Mouse (Mus musculus): ENCODE data around the gene Dlg2.

Gene Dlg2

DNA sequence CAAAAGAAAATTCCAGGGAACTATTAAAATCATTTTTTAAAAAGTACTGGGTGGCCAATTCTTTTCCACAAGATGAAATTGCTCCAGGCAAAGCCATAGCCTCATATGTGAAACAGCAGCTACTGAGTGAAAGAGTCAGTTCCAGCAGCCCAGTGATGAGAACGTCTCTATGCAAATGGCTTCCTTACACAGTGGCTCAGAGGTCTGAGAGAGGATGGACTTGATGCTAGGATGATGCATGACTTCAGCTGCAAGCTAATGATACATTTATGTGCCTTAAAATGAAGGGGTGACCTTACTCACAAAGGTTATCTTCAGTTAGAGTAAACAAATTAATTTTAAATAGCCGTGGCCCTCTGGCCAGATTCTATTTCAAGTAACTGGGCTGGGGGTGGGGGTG is 1420.5 kb downstream of the Dlg2 start:
- DNase-seq (ENCODE audit: low spot score in 2 of 2), result no peak

DNA sequence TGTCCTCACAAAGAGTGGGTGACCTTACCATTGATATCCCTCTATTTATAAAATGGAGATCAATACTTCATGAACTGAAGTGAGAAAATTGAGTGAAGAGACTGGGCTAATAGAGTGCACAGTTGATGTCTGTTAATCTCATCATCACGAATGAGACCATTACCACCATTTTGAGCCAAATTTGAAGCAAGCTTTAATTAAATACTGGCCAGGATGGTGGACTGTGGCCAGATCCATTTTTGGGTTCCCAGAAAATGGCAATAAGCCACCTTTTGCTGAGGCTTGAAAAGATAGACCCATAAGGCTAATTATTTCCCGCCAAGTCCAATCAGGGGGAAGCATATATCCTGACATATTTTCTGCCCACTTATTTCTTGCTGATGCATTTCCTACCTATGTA is 1421.0 kb downstream of the Dlg2 start:
- DNase-seq (ENCODE audit: low spot score in 2 of 2), result no peak

DNA sequence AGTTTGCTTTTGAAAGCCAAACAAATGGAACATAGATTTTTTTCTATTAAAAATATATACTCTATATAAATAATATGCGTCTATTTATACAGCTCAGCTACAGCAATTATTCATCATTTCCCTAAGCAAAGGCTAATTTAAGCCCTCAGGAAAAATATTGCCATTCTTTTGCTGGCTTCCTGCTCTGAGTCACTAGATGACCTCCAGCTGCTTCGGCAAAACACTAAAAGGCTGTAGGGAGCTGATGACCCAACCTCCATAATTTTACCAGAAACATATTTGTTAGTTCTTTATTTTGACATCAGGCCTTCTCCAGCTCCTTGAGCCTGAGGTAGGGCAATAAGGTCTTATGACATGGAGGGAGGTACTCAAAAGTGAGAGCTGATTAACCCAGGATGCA is 1426.0 kb downstream of the Dlg2 start:
- DNase-seq (ENCODE audit: low spot score in 2 of 2), result no peak

DNA sequence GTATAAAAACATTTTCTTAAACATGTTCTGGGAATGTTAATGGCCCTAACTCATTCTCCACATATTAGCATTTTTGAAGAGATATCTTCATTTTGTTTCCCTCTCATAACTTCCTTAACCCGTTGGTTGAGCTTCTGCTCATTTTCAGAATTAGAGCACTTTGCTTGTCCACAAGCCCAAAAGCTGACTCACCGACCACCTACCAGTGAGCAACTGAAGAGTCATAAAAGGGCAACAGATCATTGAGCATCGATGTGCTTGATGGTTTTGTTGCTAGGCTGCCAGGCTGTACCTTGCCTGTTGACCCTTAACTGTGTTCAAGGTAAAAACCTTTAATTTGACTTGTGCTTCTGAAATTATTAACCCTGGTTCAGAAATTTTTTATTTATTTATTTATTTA is 1440.3 kb downstream of the Dlg2 start:
- DNase-seq (ENCODE audit: low spot score in 2 of 2), result no peak

DNA sequence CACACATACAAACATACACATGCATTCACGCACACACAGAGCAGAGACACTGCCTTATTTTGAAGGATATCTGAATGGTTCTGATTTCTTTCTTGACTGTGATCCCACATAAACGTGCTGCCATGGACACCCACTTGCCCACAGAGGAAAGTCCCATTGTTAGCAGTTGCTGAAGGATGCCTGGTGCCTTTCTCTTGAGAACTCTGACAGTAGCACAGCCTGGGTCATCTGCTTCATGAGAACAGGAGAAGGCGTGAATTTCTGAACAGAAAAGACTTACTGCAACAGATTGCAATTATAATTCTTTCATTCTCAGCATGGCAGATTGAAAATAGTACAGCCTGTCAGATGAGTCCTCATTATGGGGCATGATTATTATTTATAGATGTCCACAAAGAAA is 1442.6 kb downstream of the Dlg2 start:
- DNase-seq (ENCODE audit: low spot score in 2 of 2), result no peak

DNA sequence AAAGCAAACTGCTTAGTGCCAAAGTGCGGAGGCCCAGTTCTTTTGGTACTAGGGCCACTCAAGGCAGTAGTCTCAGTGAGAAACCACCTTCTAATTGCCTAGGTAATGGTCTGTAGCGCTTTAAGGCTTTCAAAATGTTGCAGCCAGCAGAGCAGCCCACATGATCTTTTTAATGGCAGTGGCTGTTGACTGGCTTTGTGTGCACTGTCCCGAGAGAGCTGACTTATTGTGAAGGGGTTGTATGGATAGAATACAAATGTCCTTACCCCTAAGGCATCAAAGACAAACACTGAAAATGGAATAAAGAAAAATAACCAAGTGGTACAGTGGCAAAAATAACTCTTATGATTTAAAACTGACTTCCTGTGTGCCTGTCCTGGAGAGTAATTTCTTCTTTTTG is 1443.3 kb downstream of the Dlg2 start:
- no peak for DNase-seq (ENCODE audit: low spot score in 2 of 2)

DNA sequence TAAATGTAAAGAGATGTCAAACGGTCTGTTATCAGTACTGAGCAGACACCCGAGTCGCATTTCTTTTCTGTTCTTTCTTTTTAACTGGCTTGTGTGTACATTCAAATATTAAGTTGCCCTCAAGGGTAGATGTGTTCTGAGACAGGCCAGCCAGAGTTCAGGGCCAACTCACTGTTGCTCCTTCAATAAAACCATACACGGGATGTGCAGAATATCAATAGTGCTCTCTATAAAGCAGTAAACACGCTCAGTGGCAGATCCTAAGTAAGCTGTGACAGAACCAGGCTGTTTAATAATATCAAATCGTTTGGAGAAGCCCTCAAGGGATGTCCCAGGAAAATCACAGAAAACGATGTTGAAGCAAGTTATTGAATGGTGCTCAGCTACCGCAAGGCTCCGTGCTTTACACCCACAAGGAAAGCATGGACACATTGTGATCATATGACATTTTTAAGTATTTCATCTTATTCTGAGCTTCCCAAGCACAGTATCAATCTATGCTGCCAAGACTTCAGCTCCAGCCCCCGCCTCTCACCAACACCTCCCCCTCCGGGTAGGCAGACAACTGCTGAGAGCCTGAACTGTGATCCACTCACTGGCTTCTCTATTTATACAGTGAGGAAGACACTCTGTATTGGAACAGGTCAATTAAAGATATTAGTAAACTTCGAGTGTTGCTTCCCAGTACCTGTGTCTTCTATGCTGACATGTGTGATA is 1458.6 kb downstream of the Dlg2 start:
- DNase-seq (ENCODE audit: low spot score in 2 of 2), result peak; percentile 71 to 82

DNA sequence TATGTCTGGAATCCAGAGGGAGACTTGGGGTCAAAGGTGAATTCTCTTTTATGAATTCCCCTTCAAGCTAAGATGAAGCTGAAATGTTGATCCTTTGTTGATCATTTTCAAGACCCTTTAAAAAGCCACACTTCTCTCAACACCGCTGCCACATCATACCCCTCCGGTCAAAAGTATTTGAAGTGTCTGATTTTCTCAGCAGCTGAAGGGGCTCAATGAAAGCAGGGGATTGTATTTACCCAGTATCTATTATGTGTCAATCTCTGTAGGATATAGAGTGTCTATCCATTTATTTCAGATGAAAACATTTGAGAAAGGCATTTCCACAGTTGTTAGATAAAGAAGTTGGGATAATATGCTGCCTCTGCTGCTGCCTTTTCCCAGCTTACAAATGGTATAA is 1459.7 kb downstream of the Dlg2 start:
- DNase-seq (ENCODE audit: low spot score in 2 of 2), result no peak

DNA sequence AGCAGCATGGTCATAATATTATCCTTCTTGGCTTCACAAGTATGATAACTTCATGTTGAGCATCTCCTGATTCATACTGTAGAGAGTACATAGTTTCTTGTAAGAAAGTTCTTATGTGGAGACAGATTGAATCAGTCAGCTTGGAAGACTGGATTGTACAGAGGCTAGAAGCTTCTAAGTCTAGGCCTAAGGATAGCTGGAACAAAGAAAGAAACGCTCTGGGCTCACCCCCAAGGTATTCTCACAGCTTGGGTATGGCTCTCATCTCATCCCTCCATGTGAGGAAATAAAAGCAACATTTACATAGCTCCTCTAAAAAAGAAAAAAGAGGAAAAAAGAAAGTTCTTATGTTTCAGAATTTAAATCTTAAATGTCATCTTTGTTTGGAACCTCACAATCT is 1466.8 kb downstream of the Dlg2 start:
- DNase-seq (ENCODE audit: low spot score in 2 of 2), result no peak

DNA sequence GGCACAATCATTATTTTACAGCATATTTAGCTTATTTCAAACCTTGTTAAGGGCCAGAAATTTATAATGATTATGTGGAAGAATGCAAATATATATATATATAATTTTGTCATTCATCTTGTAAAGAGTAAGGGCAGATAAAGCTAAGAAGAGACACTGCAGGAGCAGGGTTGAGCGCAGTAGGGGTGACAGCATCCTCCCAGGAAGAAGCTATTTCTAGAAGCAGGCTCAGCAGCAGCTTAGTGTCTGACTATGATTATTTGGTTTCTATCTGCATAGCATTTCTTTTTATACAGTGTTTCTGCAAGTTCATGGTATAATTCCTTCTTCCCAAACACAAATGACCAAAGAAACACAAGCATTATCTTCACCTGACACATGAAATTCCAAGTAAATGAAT is 1479.1 kb downstream of the Dlg2 start:
- DNase-seq (ENCODE audit: low spot score in 2 of 2), result no peak

DNA sequence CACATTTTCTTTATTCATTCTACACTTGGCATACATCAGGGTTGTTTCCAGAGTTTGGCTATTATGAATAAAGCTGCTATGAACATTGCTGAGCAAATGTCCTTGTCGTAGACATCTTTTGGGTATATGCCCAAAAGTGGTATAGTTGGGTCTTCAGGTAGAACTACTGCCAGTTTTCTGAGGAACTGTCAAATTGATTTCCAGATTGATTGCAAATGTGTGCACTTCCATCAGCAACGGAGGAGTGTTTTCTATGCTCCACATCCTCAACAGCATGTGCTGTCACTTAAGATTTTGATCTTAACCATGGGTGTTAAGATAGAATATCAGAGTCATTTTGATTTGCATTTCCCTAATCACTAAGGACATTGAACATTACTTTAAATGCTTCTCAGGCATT is 1486.5 kb downstream of the Dlg2 start:
- no peak for DNase-seq (ENCODE audit: low spot score in 2 of 2)

DNA sequence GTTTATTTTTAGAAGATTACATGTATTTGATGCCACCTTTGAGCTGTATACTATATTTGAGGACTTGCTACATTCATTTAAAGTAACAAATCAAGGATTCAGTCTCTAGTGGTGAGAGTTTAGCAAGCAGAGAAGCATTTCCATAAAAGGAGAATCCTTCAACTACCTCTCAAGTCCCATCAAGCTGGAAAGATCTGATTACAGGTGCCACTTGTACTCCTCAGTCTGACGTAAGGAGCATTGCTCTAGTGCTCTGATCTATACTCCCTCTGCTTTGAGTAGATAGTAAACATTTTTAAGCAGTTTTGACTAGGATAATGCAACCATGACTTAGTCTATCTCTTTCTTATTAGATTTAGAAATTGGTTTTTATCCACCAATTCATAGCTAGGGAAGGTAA is 1496.5 kb downstream of the Dlg2 start:
- no peak for DNase-seq (ENCODE audit: low spot score in 2 of 2)

DNA sequence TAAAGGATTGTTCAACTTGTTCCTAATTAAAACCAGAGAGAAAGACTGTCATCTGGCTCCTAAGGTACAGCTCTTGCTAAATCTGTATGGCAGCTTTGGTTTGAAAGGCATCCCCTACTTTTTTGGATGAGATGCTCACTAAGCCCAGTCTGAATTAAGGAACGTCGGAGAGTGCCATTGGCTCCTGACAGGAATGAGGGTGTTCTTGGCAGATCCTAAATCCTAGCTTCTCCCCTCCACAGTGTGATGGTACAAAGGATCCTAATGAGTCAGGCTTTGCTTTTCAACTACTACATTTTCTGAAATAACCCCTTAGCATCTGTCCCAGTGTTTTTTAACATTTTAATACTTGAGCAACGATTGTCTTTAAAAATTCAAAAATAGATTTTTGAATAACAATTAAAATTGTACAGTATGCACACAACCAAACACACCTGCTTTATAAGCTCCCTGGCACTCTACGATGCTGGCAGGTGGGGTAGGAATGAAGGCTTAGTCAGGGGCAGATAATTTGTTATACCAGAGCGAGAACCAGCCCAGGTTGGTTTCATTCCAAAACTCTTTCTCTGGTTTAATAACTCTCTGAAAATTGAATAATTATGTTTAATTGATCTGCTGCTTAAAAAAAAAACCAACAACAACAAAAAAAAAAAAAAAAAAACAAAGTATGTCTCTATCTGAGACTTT is 1527.4 kb downstream of the Dlg2 start:
- no peak for DNase-seq (ENCODE audit: low spot score in 2 of 2)

DNA sequence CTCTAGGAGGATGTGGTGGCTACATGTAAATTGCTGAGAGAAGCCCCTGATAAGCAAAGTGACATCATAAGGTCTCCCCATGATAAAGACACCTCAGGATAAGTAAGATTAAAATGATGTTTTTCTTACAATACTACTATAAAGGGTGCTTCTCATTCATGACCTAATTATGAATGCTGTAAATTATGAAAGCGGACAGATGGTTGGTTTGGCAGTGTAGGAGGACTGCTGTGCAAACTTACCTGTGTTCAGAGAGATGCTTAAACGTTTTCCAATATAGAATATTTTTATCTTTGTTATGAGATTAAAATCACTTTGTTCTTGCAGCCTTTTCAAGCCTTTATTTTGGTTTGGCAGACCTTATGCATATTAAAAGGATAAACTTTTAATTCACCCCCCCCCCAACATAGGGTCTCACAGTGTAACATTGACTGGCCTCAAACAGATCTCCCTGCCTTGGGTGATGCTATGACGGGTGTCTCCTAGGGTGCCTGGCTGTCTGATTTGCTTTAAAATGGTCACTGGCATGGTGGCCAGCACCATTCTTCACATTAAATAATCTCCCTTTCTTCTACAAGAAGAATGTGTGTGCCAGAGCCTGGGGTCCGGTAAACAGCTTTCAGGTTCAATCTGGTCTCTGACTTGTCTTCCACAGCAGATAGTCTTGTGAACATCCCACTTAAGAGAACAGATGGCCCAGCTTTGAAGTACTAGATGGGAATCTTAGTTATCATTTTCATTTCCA is 1529.4 kb downstream of the Dlg2 start:
- DNase-seq (ENCODE audit: low spot score in 2 of 2), result no peak

DNA sequence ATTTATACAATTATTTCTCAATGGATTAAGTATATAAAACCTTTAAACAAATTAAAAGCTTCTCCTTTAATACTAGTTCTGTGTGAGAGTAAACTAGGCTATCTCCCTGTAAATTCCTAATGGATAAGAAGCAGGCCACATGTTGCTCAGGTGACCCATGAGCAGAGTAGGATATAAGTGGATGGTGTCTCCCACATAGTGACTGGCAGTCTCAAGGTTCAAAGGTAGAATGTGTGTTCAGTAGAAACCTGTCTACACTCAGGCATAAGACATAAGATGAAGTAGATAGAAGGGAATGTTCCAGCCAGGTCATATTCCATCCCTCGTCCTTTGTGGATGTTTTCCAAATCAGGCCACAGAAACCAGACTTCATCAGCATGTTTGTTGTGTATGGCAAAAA is 1532.2 kb downstream of the Dlg2 start:
- no peak for DNase-seq (ENCODE audit: low spot score in 2 of 2)

DNA sequence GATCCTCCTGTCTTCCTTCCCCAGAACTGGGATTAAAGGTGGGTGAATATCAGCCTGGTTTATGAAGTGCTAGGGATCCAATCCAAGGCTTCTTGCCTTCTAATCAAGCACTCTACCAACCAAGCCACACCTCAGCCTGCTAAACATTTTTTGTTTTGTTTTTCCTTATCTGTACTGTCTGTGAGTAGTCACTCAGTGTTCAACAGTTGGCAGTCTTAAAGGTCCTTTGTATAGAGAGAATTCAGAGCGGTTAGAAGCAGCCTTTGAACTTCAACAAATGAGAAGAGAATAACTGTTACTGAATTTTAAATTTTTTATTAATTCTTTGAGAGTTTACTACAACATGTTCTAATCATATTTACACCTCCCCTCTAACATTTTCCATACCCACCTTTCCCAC is 1548.5 kb downstream of the Dlg2 start:
- no peak for DNase-seq (ENCODE audit: low spot score in 2 of 2)

DNA sequence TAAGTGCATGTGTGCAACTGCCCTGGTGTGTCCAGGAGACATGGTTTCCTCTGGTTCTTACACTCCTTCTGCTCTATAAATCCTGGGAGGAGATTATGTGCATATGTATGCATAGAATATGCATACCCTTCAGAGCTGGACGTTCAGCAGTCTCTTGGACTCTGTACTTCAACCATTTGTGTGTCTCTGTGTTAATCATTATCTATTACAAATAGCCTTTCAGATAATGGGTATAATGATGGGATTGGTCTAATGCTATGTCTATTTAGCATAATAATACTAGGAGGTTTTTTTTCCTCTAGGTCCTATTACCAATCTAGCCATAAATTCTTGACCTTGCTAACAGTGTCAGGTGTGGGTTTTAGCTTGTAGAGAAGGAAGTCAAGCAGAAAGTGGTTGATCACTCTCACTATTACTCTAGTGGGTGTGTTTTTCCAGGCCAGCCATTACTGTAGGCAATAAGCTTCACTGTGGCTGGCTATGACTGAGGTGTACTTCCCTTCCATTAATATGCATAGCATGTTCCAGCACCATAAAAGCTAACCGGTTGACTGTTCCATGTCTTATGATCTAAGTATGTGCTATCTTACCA is 1549.1 kb downstream of the Dlg2 start:
- DNase-seq (ENCODE audit: low spot score in 2 of 2), result no peak

DNA sequence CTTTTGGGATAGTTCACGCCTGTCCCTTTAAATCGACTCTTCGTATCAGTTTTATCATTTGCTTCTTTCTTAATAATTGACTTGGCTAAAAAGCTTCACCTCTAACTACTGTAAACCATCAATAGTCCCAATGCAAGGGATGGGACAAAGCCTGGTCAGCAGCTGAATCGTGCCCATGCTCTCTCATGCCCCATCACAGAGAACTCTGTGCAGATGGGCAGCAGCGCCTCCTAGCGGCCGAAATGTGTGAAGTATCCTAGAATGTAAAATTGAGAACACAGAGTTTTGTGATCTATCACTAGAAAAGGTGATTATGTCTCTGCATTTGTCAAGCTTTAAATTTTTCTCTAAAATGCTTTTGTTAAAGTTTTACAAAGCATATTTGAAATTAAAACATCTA is 1550.6 kb downstream of the Dlg2 start:
- DNase-seq (ENCODE audit: low spot score in 2 of 2), result peak in 1 of 2 experiments; percentile 62

DNA sequence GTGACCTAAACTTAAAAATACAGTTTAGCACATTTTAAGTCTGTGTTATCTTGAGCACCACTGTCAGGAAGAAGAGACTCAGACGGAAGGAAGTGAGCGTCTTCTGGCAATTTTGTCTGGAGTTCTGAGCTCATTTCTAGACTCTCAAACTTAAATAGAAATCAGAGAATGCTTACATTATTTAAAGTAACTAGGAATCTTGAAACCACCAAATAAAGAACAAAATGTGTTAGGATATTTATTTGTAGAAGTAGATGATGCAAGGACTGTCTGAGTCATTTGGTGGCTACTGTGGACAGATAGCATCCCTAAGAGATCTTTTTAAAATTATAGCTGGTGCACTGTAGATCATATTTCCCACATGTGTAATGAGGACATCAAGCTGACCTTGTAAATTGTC is 1557.8 kb downstream of the Dlg2 start:
- no peak for DNase-seq (ENCODE audit: low spot score in 2 of 2)

DNA sequence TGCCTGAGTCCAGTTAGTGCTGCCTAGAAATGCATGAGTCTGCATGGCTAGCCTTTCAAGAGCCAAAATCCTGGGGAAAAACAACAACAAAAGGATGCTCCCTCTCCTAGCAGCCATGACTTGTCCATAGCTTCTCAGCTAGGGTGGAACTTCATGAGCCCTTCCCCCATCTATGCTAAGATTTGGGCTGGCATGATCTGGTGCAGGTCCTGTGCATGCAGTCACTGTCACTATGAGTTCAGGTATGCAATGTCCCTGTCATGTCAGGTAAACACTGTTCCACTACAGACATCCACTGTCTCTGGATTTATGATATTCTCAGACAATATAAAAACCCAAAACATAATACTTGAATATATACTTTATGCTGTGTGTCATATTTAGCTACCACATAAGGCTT is 1563.7 kb downstream of the Dlg2 start:
- DNase-seq (ENCODE audit: low spot score in 2 of 2), result no peak

DNA sequence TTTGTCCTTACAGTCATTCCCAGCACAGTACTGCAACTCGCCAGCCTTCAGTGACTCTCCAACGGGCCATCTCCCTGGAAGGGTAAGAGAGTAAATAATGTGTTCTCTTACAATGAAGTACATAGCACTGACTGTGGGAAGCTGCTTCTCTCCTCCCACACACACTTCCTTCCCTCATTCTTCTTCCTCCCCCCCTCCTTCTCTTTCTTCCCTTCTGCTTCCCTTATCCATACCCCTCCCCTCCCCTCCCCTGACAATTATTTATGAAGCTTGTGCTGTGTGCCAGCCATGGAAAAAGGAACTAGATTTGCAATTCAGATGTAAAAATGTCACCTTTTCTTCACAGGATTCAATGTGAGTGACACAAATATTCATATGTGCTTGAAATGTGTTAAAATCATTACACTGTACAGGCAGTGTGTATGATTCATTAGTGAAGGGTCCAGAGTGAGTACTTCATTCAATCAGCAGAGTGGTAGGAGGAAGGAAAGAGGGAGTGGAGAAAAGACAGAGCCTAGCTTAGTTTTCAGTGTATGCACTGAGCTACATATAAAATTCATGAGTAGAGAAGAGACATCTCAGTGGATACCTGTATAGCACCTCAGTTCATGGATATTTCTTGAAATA is 1564.4 kb downstream of the Dlg2 start:
- no peak for DNase-seq (ENCODE audit: low spot score in 2 of 2)

DNA sequence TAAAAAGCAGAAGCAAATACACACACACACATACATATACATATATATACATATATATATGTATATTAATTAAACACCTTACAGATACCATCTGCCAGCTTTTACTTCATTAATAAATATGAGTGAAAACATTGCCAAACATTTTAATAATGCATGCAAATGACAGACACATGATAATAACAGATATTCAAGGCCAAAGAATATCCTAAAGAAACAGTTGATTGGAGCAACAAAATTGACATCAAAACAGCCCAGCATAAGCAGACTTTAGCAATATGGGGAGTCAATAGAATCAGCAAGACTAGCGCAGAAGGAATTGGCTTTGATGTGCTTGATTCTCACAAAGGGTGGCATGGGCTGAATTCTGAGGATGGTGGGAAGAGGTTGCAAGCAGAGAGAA is 1568.5 kb downstream of the Dlg2 start:
- DNase-seq (ENCODE audit: low spot score in 2 of 2), result no peak

Measured in left cerebral cortex, adult 9 months (tissue).